Mouse (Mus musculus): ENCODE measurements around the gene Gdpd3. TPM values are rescaled to one million over a fixed set of nuclear protein-coding genes. Genes with fewer than 3 reads are reported as not detected.
A peak's percentile ranks its signal among the peaks of the same experiment; 100 is the strongest.

Gene Gdpd3
- polyA plus RNA-seq, 1 experiment from 2014 or later = 1.9 TPM

- Histone ChIP-seq H3K27ac (ENCODE audit: low read depth, low read length) (no peak overlapping the region), H3K4me2 (ENCODE audit: low read depth, low read length, severe bottlenecking) (0 out of 2 replicates have a peak overlapping the region, but pooled peaks have one; percentile 11)
- ATAC-seq (replicated peaks; ENCODE audit: low FRiP score) = peak; percentile 52; the same call in 1 of the 2 replicates
Observed at GRCm38 (mm10) chr7:126754866-126755265, 11.3 kb upstream of the Gdpd3 start.

DNA sequence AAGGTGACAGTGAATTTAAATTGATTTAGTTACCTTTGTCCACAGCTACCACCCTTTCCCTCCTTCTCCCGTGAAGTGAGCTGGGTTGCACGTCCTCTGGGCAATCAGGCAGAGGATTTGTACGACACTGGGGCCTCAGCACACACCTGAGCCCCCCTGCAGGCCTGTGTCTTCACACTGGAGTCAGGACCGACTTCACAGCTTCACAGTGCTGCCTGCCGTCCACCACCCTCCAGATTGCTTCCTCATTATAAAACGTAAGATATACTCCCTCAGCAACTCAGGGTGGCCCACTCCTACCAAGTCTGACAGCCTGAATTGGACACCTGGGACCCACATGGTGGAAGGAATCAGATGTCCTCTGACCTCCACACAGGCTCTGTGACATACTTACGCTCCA is 7.6 kb upstream of the Gdpd3 start:
- WGBS = 61% methylated on average over 7 of the region's 7 CpGs
- ATAC-seq (replicated peaks; ENCODE audit: low FRiP score) = peak; percentile 3; the same call in 1 of the 2 replicates
- no peak overlapping the region for H3K9ac ChIP-seq (ENCODE audit: low read length)
- DNase-seq (ENCODE audit: low spot score) = no peak
- H3K36me3 ChIP-seq (ENCODE audit: control insufficient read depth, insufficient read depth, low read length) = no peaks in the 10 kb centered on the region
- H3K27me3 ChIP-seq (ENCODE audit: control insufficient read depth, insufficient read depth, low read length) = no peaks in the 10 kb centered on the region
- peaks cover 4% of the 10 kb centered on the region; the same call in 1 of the 2 replicates for H3K4me1 ChIP-seq (replicated peaks; ENCODE audit: control insufficient read depth, insufficient read depth, low read length)
- no peak overlapping the region for H3K4me3 ChIP-seq (ENCODE audit: low read depth, low read length)
- no peak overlapping the region for H3K27ac ChIP-seq (ENCODE audit: low read depth, low read length)
- no peak overlapping the region for H3K4me2 ChIP-seq (ENCODE audit: low read depth, low read length, severe bottlenecking)
- no peaks in the 10 kb centered on the region for H3K9me3 ChIP-seq (ENCODE audit: control insufficient read depth, low read length)

More at GRCm38 (mm10) chr7:126754866-126755265, 11.3 kb upstream of the Gdpd3 start:
- Histone ChIP-seq H3K4me3 (ENCODE audit: low read depth, low read length) (no peak overlapping the region), H3K9me3 (ENCODE audit: control insufficient read depth, low read length) (no peaks in the 10 kb centered on the region), H3K9ac (ENCODE audit: low read length) (peak overlapping the region; percentile 45; the same call in 1 of the 2 replicates), H3K36me3 (ENCODE audit: control insufficient read depth, insufficient read depth, low read length) (no peaks in the 10 kb centered on the region), H3K27me3 (ENCODE audit: control insufficient read depth, insufficient read depth, low read length) (no peaks in the 10 kb centered on the region), H3K4me1 (replicated peaks; ENCODE audit: control insufficient read depth, insufficient read depth, low read length) (no peaks in the 10 kb centered on the region)
- WGBS = 1% methylated on average over 9 of the region's 9 CpGs
- DNase-seq (ENCODE audit: low spot score) = peak; percentile 89

DNA sequence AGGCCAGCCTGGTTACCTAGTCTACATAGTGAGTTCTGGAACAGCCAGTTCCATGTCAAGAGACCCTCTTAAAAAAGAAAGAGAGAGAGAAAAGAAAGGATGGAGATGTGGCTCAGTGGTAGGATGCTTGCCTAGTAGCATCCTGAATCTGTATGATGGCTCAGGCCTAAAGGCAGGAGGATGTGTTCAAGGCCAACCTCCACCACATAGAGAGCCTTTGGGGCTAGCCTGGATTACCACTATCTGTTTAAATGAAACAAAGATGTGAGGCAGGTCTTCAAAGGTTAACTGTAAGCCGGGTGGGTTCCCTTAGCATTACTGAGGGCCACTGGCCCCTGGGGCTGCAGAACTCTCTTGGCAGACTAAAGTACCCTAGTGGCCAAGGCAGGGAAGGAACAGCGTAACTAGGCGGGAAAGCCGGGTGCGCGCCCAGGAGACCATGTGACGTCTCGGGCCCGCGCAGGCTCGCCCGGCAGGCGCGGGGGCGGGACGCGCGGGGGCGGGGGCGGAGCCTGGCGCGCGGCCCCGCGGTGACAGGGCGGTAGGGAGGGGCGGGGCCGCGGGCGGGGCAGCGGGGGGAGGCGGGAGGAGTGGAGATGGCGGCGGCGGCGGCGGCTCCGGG is 7.0 kb upstream of the Gdpd3 start, which contains the start of gene Mapk3:
TSS of gene Mapk3 (plus strand) at position 552 of the 622 bp plus-strand sequence.
- under 1% methylated on average over 35 of the region's 38 CpGs for WGBS
- Histone ChIP-seq H3K9me3 (ENCODE audit: control insufficient read depth, low read length) (no peaks in the 10 kb centered on the region), H3K4me3 (ENCODE audit: low read depth, low read length) (peak within 1 kb of the TSS; percentile 73), H3K4me2 (ENCODE audit: low read depth, low read length, severe bottlenecking) (peak within 1 kb of the TSS; percentile 91), H3K27me3 (ENCODE audit: control insufficient read depth, insufficient read depth, low read length) (no peaks in the 10 kb centered on the region), H3K27ac (ENCODE audit: low read depth, low read length) (peak within 1 kb of the TSS; percentile 48), H3K9ac (ENCODE audit: low read length) (peak within 1 kb of the TSS; percentile 81), H3K36me3 (ENCODE audit: control insufficient read depth, insufficient read depth, low read length) (no peaks in the 10 kb centered on the region), H3K4me1 (replicated peaks; ENCODE audit: control insufficient read depth, insufficient read depth, low read length) (peaks cover 4% of the 10 kb centered on the region; the same call in 1 of the 2 replicates)
- peak; percentile 69 for ATAC-seq (replicated peaks; ENCODE audit: low FRiP score)
- DNase-seq (ENCODE audit: low spot score) = peak; percentile 95

- Histone ChIP-seq H3K4me3 (ENCODE audit: low read depth, low read length) (peak overlapping the region; percentile 73), H3K27ac (ENCODE audit: low read depth, low read length) (peak overlapping the region; percentile 48), H3K9me3 (ENCODE audit: control insufficient read depth, low read length) (no peaks in the 10 kb centered on the region), H3K36me3 (ENCODE audit: control insufficient read depth, insufficient read depth, low read length) (no peaks in the 10 kb centered on the region), H3K9ac (ENCODE audit: low read length) (peak overlapping the region; percentile 81), H3K4me2 (ENCODE audit: low read depth, low read length, severe bottlenecking) (peak overlapping the region; percentile 91), H3K4me1 (replicated peaks; ENCODE audit: control insufficient read depth, insufficient read depth, low read length) (peaks cover 4% of the 10 kb centered on the region; the same call in 1 of the 2 replicates), H3K27me3 (ENCODE audit: control insufficient read depth, insufficient read depth, low read length) (no peaks in the 10 kb centered on the region)
- DNase-seq (ENCODE audit: low spot score) (no peak), ATAC-seq (replicated peaks; ENCODE audit: low FRiP score) (peak; percentile 62)
- WGBS = under 1% methylated on average over 23 of the region's 24 CpGs
Observed at GRCm38 (mm10) chr7:126759672-126760390, 6.3 kb upstream of the Gdpd3 start.

- H3K36me3 ChIP-seq (ENCODE audit: control insufficient read depth, insufficient read depth, low read length) = no peaks in the 10 kb centered on the region
- H3K27ac ChIP-seq (ENCODE audit: low read depth, low read length) = peak overlapping the region; percentile 48
- peaks cover 4% of the 10 kb centered on the region; the same call in 1 of the 2 replicates for H3K4me1 ChIP-seq (replicated peaks; ENCODE audit: control insufficient read depth, insufficient read depth, low read length)
- ATAC-seq (replicated peaks; ENCODE audit: low FRiP score) (no peak), DNase-seq (ENCODE audit: low spot score) (no peak)
- H3K4me3 ChIP-seq (ENCODE audit: low read depth, low read length) = peak overlapping the region; percentile 73
- 23% methylated on average over 3 of the region's 3 CpGs for WGBS
- H3K27me3 ChIP-seq (ENCODE audit: control insufficient read depth, insufficient read depth, low read length) = no peaks in the 10 kb centered on the region
- H3K9ac ChIP-seq (ENCODE audit: low read length) = peak overlapping the region; percentile 81
- H3K9me3 ChIP-seq (ENCODE audit: control insufficient read depth, low read length) = no peaks in the 10 kb centered on the region
- H3K4me2 ChIP-seq (ENCODE audit: low read depth, low read length, severe bottlenecking) = peak overlapping the region; percentile 91
Observed at GRCm38 (mm10) chr7:126760391-126760802, 5.7 kb upstream of the Gdpd3 start.

- peaks cover 4% of the 10 kb centered on the region; the same call in 1 of the 2 replicates for H3K4me1 ChIP-seq (replicated peaks; ENCODE audit: control insufficient read depth, insufficient read depth, low read length)
- DNase-seq (ENCODE audit: low spot score) = no peak
- H3K9ac ChIP-seq (ENCODE audit: low read length) = peak overlapping the region; percentile 81
- H3K4me3 ChIP-seq (ENCODE audit: low read depth, low read length) = 0 out of 2 replicates have a peak overlapping the region, but pooled peaks have one; percentile 73
- ATAC-seq (replicated peaks; ENCODE audit: low FRiP score) = no peak
- H3K36me3 ChIP-seq (ENCODE audit: control insufficient read depth, insufficient read depth, low read length) = no peaks in the 10 kb centered on the region
- H3K27ac ChIP-seq (ENCODE audit: low read depth, low read length) = peak overlapping the region; percentile 48; the same call in 1 of the 2 replicates
- H3K9me3 ChIP-seq (ENCODE audit: control insufficient read depth, low read length) = no peaks in the 10 kb centered on the region
- 77% methylated on average over 4 of the region's 4 CpGs for WGBS
- peak overlapping the region; percentile 91; the same call in 1 of the 2 replicates for H3K4me2 ChIP-seq (ENCODE audit: low read depth, low read length, severe bottlenecking)
- H3K27me3 ChIP-seq (ENCODE audit: control insufficient read depth, insufficient read depth, low read length) = no peaks in the 10 kb centered on the region
Observed at GRCm38 (mm10) chr7:126760956-126761355, 5.2 kb upstream of the Gdpd3 start.

GRCm38 (mm10) chr7:126761529-126762067 is 4.5 kb upstream of the Gdpd3 start:
- WGBS = 85% methylated on average over 6 of the region's 6 CpGs
- H3K9ac ChIP-seq (ENCODE audit: low read length) = no peak overlapping the region
- no peak overlapping the region for H3K4me2 ChIP-seq (ENCODE audit: low read depth, low read length, severe bottlenecking)

GRCm38 (mm10) chr7:126762471-126763008 is 3.6 kb upstream of the Gdpd3 start:
- no peaks in the 10 kb centered on the region for H3K9me3 ChIP-seq (ENCODE audit: control insufficient read depth, low read length)
- no peak overlapping the region for H3K4me2 ChIP-seq (ENCODE audit: low read depth, low read length, severe bottlenecking)
- H3K27ac ChIP-seq (ENCODE audit: low read depth, low read length) = no peak overlapping the region
- ATAC-seq (replicated peaks; ENCODE audit: low FRiP score) (no peak), DNase-seq (ENCODE audit: low spot score) (no peak)
- no peaks in the 10 kb centered on the region for H3K36me3 ChIP-seq (ENCODE audit: control insufficient read depth, insufficient read depth, low read length)
- H3K4me1 ChIP-seq (replicated peaks; ENCODE audit: control insufficient read depth, insufficient read depth, low read length) = peaks cover 4% of the 10 kb centered on the region; the same call in 1 of the 2 replicates
- no peak overlapping the region for H3K4me3 ChIP-seq (ENCODE audit: low read depth, low read length)
- 80% methylated on average over 17 of the region's 17 CpGs for WGBS
- no peaks in the 10 kb centered on the region for H3K27me3 ChIP-seq (ENCODE audit: control insufficient read depth, insufficient read depth, low read length)
- no peak overlapping the region for H3K9ac ChIP-seq (ENCODE audit: low read length)

More at GRCm38 (mm10) chr7:126761529-126762067, 4.5 kb upstream of the Gdpd3 start:
- DNase-seq (ENCODE audit: low spot score) (no peak), ATAC-seq (replicated peaks; ENCODE audit: low FRiP score) (no peak)
- H3K4me3 ChIP-seq (ENCODE audit: low read depth, low read length) = no peak overlapping the region
- H3K27me3 ChIP-seq (ENCODE audit: control insufficient read depth, insufficient read depth, low read length) = no peaks in the 10 kb centered on the region
- no peaks in the 10 kb centered on the region for H3K9me3 ChIP-seq (ENCODE audit: control insufficient read depth, low read length)
- peaks cover 4% of the 10 kb centered on the region; the same call in 1 of the 2 replicates for H3K4me1 ChIP-seq (replicated peaks; ENCODE audit: control insufficient read depth, insufficient read depth, low read length)
- H3K27ac ChIP-seq (ENCODE audit: low read depth, low read length) = no peak overlapping the region
- H3K36me3 ChIP-seq (ENCODE audit: control insufficient read depth, insufficient read depth, low read length) = no peaks in the 10 kb centered on the region

Data from forebrain, embryonic 11.5 days (tissue).